17 mouse cellular contexts compared by ENCODE assay signal in genomic region chrX:143520195-143520594, GRCm38 (mm10). TPM values are rescaled to one million over a fixed set of nuclear protein-coding genes. Genes with fewer than 3 reads are reported as not detected.
DNase-seq lines count a peak whose midpoint lies in the region; ATAC-seq and TF ChIP-seq lines count a peak whose summit lies in the region.
"Had no signal": no experiment of that assay in that cellular context is flagged by ENCODE, and none has a peak within 500 bp of the region (broad histone marks: within the 10 kb centered on the region; RNA-seq: fewer than 3 reads in every experiment).

No protein-coding gene starts in this region.

- no peak for TF ChIP-seq POLR2A in cerebellum, adult 2 months (IDR thresholded peaks at IDR 0.05; ENCODE audit: borderline replicate concordance, insufficient read depth, low read length)

- peak; percentile 56; the same call in 1 of the 2 replicates for ATAC-seq in forebrain, embryonic 11.5 days (replicated peaks; ENCODE audit: low FRiP score)
- peak; percentile 57; the same call in 1 of the 2 replicates for ATAC-seq in midbrain, embryonic 14.5 days (ENCODE audit: low FRiP score, low TSS enrichment)
- ATAC-seq: activated CD4-positive, CD25-positive, alpha-beta regulatory T cell, adult 4 months; intestine, embryonic 15.5 days had no signal

- H3K27me3 ChIP-seq in forebrain, embryonic 11.5 days (ENCODE audit: control insufficient read depth, insufficient read depth, low read length): no peaks in the 10 kb centered on the region; the same call in 1 of the 2 replicates
- peaks cover 95% of the 10 kb centered on the region for H3K27me3 ChIP-seq in forebrain, embryonic 10.5 days (ENCODE audit: poor library complexity, severe bottlenecking)
- no peaks in the 10 kb centered on the region for H3K27me3 ChIP-seq in midbrain, embryonic 14.5 days (ENCODE audit: control insufficient read depth, insufficient read depth, low read length)
- H3K27me3 ChIP-seq in cerebellum, adult 2 months (ENCODE audit: control insufficient read depth, insufficient read depth, low read length): no peaks in the 10 kb centered on the region

- DNase-seq in forebrain, embryonic 11.5 days (ENCODE audit: low spot score): no peak
- no peak for DNase-seq in forebrain, embryonic 10.5 days (ENCODE audit: extremely low spot score, low spot score)
- DNase-seq in right cerebral cortex, adult 18-20 months: peak; percentile 8
- no peak for DNase-seq in right cerebral cortex, postnatal 4 days
- peak; percentile 35 for DNase-seq in midbrain, embryonic 14.5 days
- no peak for DNase-seq in thymus, postnatal 14 days
- no peak for DNase-seq in cerebellum, adult 2 months
- DNase-seq in testis, postnatal 14 days (ENCODE audit: low spot score): no peak
- DNase-seq: adrenal gland, postnatal 36 days; cerebellum, postnatal 36 days; gastrocnemius, postnatal 10 days; heart, postnatal 10 days; lung, adult 2 months had no signal

- TF ChIP-seq CTCF in cerebellum, adult 2 months (IDR thresholded peaks at IDR 0.05; ENCODE audit: borderline replicate concordance, insufficient read depth, low read depth, low read length): no peak

- no peak overlapping the region for H3K27ac ChIP-seq in forebrain, embryonic 11.5 days (ENCODE audit: low read depth, low read length)
- H3K27ac ChIP-seq in forebrain, embryonic 10.5 days: no peak overlapping the region
- H3K27ac ChIP-seq in midbrain, embryonic 14.5 days (replicated peaks; ENCODE audit: low read depth, low read length): no peak overlapping the region
- no peak overlapping the region for H3K27ac ChIP-seq in cerebellum, adult 2 months (ENCODE audit: insufficient read depth, low read length)
- H3K27ac ChIP-seq: intestine, embryonic 15.5 days; kidney, embryonic 15.5 days had no signal

- no peak overlapping the region for H3K4me3 ChIP-seq in forebrain, embryonic 11.5 days (ENCODE audit: low read depth, low read length)
- H3K4me3 ChIP-seq in forebrain, embryonic 10.5 days: no peak overlapping the region
- H3K4me3 ChIP-seq in midbrain, embryonic 14.5 days (replicated peaks; ENCODE audit: low read depth, low read length): peak overlapping the region; percentile 46; the same call in 1 of the 2 replicates
- H3K4me3 ChIP-seq in cerebellum, adult 2 months (replicated peaks; ENCODE audit: insufficient read depth, low read depth, low read length): no peak overlapping the region
- H3K4me3 ChIP-seq: intestine, embryonic 15.5 days; kidney, embryonic 15.5 days had no signal

- no peaks in the 10 kb centered on the region for H3K36me3 ChIP-seq in forebrain, embryonic 11.5 days (ENCODE audit: control insufficient read depth, insufficient read depth, low read length)
- no peaks in the 10 kb centered on the region for H3K36me3 ChIP-seq in forebrain, embryonic 10.5 days (replicated peaks)
- no peaks in the 10 kb centered on the region for H3K36me3 ChIP-seq in midbrain, embryonic 14.5 days (ENCODE audit: control insufficient read depth, insufficient read depth, low read length)
- H3K36me3 ChIP-seq: intestine, embryonic 15.5 days; kidney, embryonic 15.5 days had no signal

- no peak overlapping the region for H3K4me2 ChIP-seq in forebrain, embryonic 11.5 days (ENCODE audit: low read depth, low read length, severe bottlenecking)
- peak overlapping the region; percentile 55 for H3K4me2 ChIP-seq in midbrain, embryonic 14.5 days (ENCODE audit: low read length)
- H3K4me2 ChIP-seq: intestine, embryonic 15.5 days; kidney, embryonic 15.5 days had no signal

- WGBS in forebrain, embryonic 11.5 days: 28% methylated on average over 1 of the region's 1 CpGs
- 46% methylated on average over 1 of the region's 1 CpGs for WGBS in forebrain, embryonic 10.5 days
- 29% methylated on average over 1 of the region's 1 CpGs for WGBS in midbrain, embryonic 14.5 days
- WGBS in cerebellum, adult 2 months: 5% methylated on average over 1 of the region's 1 CpGs

- H3K9me3 ChIP-seq in forebrain, embryonic 11.5 days (ENCODE audit: control insufficient read depth, low read length): no peaks in the 10 kb centered on the region
- H3K9me3 ChIP-seq in forebrain, embryonic 10.5 days: no peaks in the 10 kb centered on the region
- no peaks in the 10 kb centered on the region for H3K9me3 ChIP-seq in midbrain, embryonic 14.5 days (ENCODE audit: control insufficient read depth, low read length)
- H3K9me3 ChIP-seq: intestine, embryonic 15.5 days; kidney, embryonic 15.5 days had no signal

- no peaks in the 10 kb centered on the region for H3K4me1 ChIP-seq in forebrain, embryonic 11.5 days (replicated peaks; ENCODE audit: control insufficient read depth, insufficient read depth, low read length)
- peaks cover 20% of the 10 kb centered on the region for H3K4me1 ChIP-seq in forebrain, embryonic 10.5 days
- H3K4me1 ChIP-seq in midbrain, embryonic 14.5 days (ENCODE audit: control insufficient read depth, insufficient read depth, low read length): no peaks in the 10 kb centered on the region
- H3K4me1 ChIP-seq in cerebellum, adult 2 months (ENCODE audit: control insufficient read depth, insufficient read depth, low read length): no peaks in the 10 kb centered on the region
- H3K4me1 ChIP-seq: intestine, embryonic 15.5 days; kidney, embryonic 15.5 days had no signal

- H3K9ac ChIP-seq in forebrain, embryonic 11.5 days (ENCODE audit: low read length): no peak overlapping the region
- H3K9ac ChIP-seq in midbrain, embryonic 14.5 days (replicated peaks; ENCODE audit: low read length): no peak overlapping the region
- H3K9ac ChIP-seq: intestine, embryonic 15.5 days; kidney, embryonic 15.5 days had no signal

RNA-seq across cellular contexts. Expression of gene Pak3, which starts 1.8 kb away (rescaled TPM):
- 124 and 133 TPM in 2 replicates for polyA plus RNA-seq in forebrain, embryonic 11.5 days (2014; fragmentation: Nextera tagmentation; extraction: Ambion mirVana)
- 60.3 and 62.7 TPM in 2 replicates for polyA plus RNA-seq in forebrain, embryonic 10.5 days (2016; fragmentation: Nextera tagmentation; extraction: Ambion mirVana)
- polyA plus RNA-seq in midbrain, embryonic 14.5 days (2014; fragmentation: Nextera tagmentation; extraction: Ambion mirVana): 211 and 249 TPM in 2 replicates
- 12.0 and 14.9 TPM in 2 replicates for polyA plus RNA-seq in cerebellum, adult 2 months (2012; rRNA removed)
- polyA plus RNA-seq: activated CD4-positive, CD25-positive, alpha-beta regulatory T cell, adult 4 months; liver, adult 2 months had no signal

Comparison
In these comparisons a context has a peak if more than half of its experiments do, and no peak if none do; other contexts are left out.
1. DNase-seq: peak in right cerebral cortex, adult 18-20 months (single experiment) and midbrain, embryonic 14.5 days (single experiment); none in forebrain, embryonic 11.5 days (single experiment), forebrain, embryonic 10.5 days (single experiment), right cerebral cortex, postnatal 4 days (single experiment), thymus, postnatal 14 days (single experiment), cerebellum, adult 2 months (0 of 2) and testis, postnatal 14 days (single experiment).